Mouse (Mus musculus) lung, postnatal 0 days (tissue): ENCODE results near the gene Pbld2. TPM values are rescaled to one million over a fixed set of nuclear protein-coding genes. Genes with fewer than 3 reads are reported as not detected.
A peak's percentile ranks its signal among the peaks of the same experiment; 100 is the strongest.

Experiments
- ATAC-seq: fragments of 200-750 bp; cut with Nextera tagmentation; 2 replicates; pipeline ENCODE4 v1.8.0; 2017; ENCODE audit warnings: moderate library complexity
- DNase-seq: peaks from one replicate; pipeline ENCODE4 v3.0.0-alpha.2; 2016; ENCODE audit warnings: low spot score
- H3K27ac ChIP-seq: fragments of 300-500 bp; sonication (generic); 2 replicates; pipeline ENCODE4 v1.5.1; 2014; ENCODE audit warnings: antibody characterized with exemption, mild to moderate bottlenecking, low read length, mixed read lengths
- H3K27me3 ChIP-seq: fragments of 300-500 bp; sonication (generic); replicated peaks from 2 replicates; pipeline ENCODE4 v1.6.1; 2014; ENCODE audit warnings: low read length, mixed read lengths; ENCODE audit not compliant: insufficient read depth
- H3K36me3 ChIP-seq: fragments of 300-500 bp; sonication (generic); 2 replicates; pipeline ENCODE4 v1.6.1; 2014; ENCODE audit warnings: low read length, mixed read lengths; ENCODE audit not compliant: insufficient read depth
- H3K4me1 ChIP-seq: fragments of 300-500 bp; sonication (generic); 2 replicates; pipeline ENCODE4 v1.6.1; 2014; ENCODE audit warnings: antibody characterized with exemption, low read depth, low read length, mixed read lengths; ENCODE audit not compliant: insufficient read depth
- H3K4me2 ChIP-seq: fragments of 300-500 bp; sonication (generic); replicated peaks from 2 replicates; pipeline ENCODE4 v1.6.1; 2014; ENCODE audit warnings: low read depth, mild to moderate bottlenecking, low read length, moderate library complexity, mixed read lengths
- H3K4me3 ChIP-seq: fragments of 300-500 bp; sonication (generic); 2 replicates; pipeline ENCODE4 v1.5.1; 2014; ENCODE audit warnings: low read depth, low read length
- H3K9ac ChIP-seq: fragments of 300-500 bp; sonication (generic); replicated peaks from 2 replicates; pipeline ENCODE4 v1.6.1; 2014; ENCODE audit warnings: low read depth, mild to moderate bottlenecking
- H3K9me3 ChIP-seq: fragments of 300-500 bp; sonication (generic); 2 replicates; pipeline ENCODE4 v1.6.1; 2016; ENCODE audit warnings: low read length, mixed read lengths
- CTCF ChIP-seq: IDR thresholded peaks from 2 replicates; pipeline ENCODE4 v1.5.1; 2016; ENCODE audit warnings: antibody characterized with exemption, mild to moderate bottlenecking
- EP300 ChIP-seq: IDR thresholded peaks from 2 replicates; pipeline ENCODE4 v1.6.1; 2016; ENCODE audit warnings: antibody characterized with exemption, mild to moderate bottlenecking, control low read depth
- whole genome bisulfite sequencing: fragments of 180-500 bp; shearing (Covaris S2); extraction: QIAGEN DNeasy Blood & Tissue Kit; methylation state at CpG from one replicate; pipeline ENCODE4 v1.1.7; 2014; 5-methylcytosine and 5-hydroxymethylcytosine counted together
- polyA plus RNA-seq: library from polyadenylated mRNA; unstranded; fragments of >200 nt; fragmentation: Nextera tagmentation; extraction: Ambion mirVana; gene quantifications from 2 replicates; pipeline ENCODE4 v1.2.1, GENCODE M21; 2015

Gene Pbld2
- polyA plus RNA-seq, 1 experiment from 2014 or later, result 18.4 TPM

DNA sequence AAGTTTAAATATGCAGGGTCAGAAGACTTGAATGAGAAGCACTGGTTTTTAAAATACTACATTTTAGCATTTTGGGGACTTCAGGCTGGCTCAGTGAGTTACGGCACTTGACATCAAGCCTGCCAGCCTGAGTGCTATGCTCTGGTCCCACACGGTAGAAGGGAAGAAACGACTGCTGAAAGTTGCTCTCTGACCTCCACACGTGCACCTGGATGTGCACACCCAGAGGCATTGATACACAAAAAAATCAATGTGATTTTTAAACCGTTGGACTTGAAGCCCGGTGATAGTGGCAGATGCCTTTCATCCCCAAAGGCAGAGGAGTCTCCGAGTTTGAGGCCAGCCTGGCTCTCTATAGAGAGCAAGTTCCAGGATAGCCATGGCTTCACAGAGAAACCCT, 67.8 kb downstream of the Pbld2 start:
- TF ChIP-seq CTCF, result no peak
- no peak for DNase-seq
- no peak for ATAC-seq
- H3K4me2 ChIP-seq, result no peak overlapping the region
- H3K4me1 ChIP-seq, result no peaks in the 10 kb centered on the region
- H3K9ac ChIP-seq, result no peak overlapping the region
- no peaks in the 10 kb centered on the region for H3K9me3 ChIP-seq
- no peak overlapping the region for H3K4me3 ChIP-seq
- no peaks in the 10 kb centered on the region for H3K27me3 ChIP-seq
- WGBS, result 65% methylated on average over 7 of the region's 7 CpGs
- H3K27ac ChIP-seq, result no peak overlapping the region
- no peaks in the 10 kb centered on the region for H3K36me3 ChIP-seq

DNA sequence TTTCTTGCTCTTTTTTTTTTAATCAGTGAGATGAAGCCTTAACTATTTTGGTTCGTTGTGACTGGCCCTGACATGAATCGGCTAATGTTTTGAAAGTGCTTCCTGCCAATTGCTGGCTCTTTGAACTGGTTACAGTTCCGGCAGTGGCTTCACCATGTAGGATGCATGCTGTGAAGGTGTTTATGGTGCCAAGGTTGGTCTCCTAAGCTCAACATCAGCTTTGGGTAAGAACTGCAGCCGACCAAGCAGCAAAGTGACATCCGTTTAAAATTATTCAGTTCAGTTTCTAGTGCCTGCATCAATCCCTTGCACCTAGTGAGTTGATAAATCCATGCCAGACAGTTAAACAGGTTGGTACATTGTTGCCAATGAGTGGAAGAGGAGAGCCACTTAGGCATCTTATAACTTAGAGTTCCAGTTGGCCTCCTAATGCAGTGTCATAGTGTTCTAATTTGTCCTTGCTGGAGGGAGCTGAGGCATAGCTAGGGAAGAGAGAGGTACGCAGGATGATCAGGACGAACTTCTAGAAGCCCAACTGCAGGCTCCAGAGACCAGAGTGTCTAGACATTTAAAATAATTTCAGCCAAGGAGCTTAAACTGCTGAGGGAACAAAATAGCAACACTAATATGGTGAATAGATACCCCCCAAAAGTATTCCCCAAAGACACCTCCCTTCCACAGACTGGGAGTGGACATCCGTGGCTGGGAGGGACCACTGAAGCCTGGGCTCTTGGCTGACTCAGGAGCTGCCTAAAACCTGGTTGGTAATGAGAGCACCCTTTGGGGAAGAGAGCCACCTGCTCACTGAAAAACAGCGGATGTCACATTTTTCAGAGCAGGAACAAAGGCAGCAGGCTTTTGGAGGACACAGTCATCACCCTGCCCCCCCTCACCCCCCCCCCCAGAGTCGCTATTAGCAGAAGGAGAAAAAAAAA, 68.8 kb downstream of the Pbld2 start:
- H3K9ac ChIP-seq, result no peak overlapping the region
- H3K27me3 ChIP-seq, result no peaks in the 10 kb centered on the region
- TF ChIP-seq EP300 (no peak), CTCF (no peak)
- ATAC-seq (no peak), DNase-seq (no peak)
- no peak overlapping the region for H3K4me3 ChIP-seq
- H3K36me3 ChIP-seq, result no peaks in the 10 kb centered on the region
- 65% methylated on average over 10 of the region's 10 CpGs for WGBS
- H3K4me1 ChIP-seq, result no peaks in the 10 kb centered on the region
- H3K9me3 ChIP-seq, result no peaks in the 10 kb centered on the region
- no peak overlapping the region for H3K4me2 ChIP-seq
- no peak overlapping the region for H3K27ac ChIP-seq

DNA sequence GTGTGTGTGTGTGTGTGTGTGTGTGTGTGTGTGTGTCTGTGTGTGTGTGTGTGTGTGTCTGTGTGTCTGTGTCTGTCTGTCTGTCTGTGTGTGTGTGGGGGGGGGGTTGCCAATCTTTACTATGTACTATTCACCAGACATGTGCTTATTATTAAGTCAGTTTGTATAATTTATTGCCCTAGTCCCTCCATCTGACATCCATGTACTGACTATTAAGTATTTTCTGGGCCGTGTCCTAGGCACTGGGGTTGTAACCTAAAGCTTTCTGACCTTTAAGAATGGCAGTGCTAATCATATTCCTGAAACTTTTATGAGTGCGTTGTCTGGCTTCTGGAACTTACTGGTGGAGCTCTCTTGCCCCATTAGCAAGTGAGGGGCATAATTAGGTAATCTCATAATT, 72.6 kb downstream of the Pbld2 start:
- ATAC-seq, result no peak
- H3K4me3 ChIP-seq, result no peak overlapping the region
- no peak overlapping the region for H3K4me2 ChIP-seq
- no peak overlapping the region for H3K27ac ChIP-seq
- WGBS, result 55% methylated on average over 2 of the region's 2 CpGs
- no peaks in the 10 kb centered on the region for H3K36me3 ChIP-seq
- no peaks in the 10 kb centered on the region for H3K9me3 ChIP-seq
- peaks cover 22% of the 10 kb centered on the region for H3K27me3 ChIP-seq
- no peaks in the 10 kb centered on the region for H3K4me1 ChIP-seq
- TF ChIP-seq CTCF, result no peak
- no peak for TF ChIP-seq EP300
- no peak for DNase-seq
- H3K9ac ChIP-seq, result no peak overlapping the region

DNA sequence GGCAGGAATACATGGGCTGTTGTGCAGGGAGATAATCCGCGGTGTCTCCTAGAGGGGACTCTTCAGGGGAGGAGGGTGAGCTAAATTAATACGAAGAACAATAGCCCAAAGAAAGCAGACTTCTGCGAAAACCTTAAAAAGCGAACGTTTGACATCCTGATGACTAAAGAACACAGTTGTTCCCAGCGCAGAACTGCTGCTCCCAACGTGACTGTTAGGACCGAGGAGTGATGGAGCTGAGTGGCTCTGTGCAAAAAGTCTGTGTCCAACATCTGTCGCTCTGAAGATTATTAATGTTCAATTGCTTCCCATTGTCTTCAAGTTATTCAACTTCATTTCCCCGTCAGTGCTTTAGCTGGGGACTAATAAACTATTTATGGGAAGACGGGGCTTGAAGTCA, 74.1 kb downstream of the Pbld2 start:
- DNase-seq (no peak), ATAC-seq (no peak)
- Histone ChIP-seq H3K36me3 (no peaks in the 10 kb centered on the region), H3K27me3 (peaks cover 22% of the 10 kb centered on the region), H3K4me2 (no peak overlapping the region), H3K4me3 (no peak overlapping the region), H3K9ac (no peak overlapping the region), H3K27ac (no peak overlapping the region), H3K4me1 (no peaks in the 10 kb centered on the region), H3K9me3 (no peaks in the 10 kb centered on the region)
- TF ChIP-seq EP300 (no peak), CTCF (no peak)
- 62% methylated on average over 12 of the region's 12 CpGs for WGBS

DNA sequence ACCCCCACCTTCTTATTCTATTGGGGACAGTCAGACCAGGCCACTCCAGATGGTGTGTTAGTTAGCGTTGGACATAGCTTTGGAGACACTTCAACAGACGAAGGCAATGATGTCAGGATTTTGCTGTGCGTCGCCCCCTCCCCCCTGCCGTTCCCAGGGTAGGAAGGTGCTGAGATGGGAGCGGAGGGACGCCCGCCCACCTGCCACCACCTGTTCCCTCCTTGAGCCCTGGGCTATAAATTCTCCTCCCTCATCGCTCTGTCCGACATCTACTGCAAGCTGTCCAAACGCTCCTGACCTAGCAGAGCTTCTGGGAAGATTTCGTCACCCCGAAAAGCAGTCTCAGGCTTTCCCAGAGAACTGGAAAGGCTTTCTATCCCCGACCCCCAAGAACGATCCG, 75.4 kb downstream of the Pbld2 start, which contains the start of gene Atoh7:
Atoh7 (plus strand) TSS at position 131 of the 400 bp plus-strand sequence.
- H3K9ac ChIP-seq, result no peak within 1 kb of the TSS; the same call in 1 of the 2 replicates
- peak within 1 kb of the TSS; percentile 47 for H3K4me3 ChIP-seq
- no peaks in the 10 kb centered on the region for H3K4me1 ChIP-seq
- H3K27ac ChIP-seq, result no peak within 1 kb of the TSS
- peak within 1 kb of the TSS; percentile 88 for H3K4me2 ChIP-seq
- peaks cover 22% of the 10 kb centered on the region for H3K27me3 ChIP-seq
- TF ChIP-seq CTCF, result no peak
- TF ChIP-seq EP300, result no peak
- DNase-seq (no peak), ATAC-seq (no peak)
- H3K36me3 ChIP-seq, result no peaks in the 10 kb centered on the region
- no peaks in the 10 kb centered on the region for H3K9me3 ChIP-seq
- 10% methylated on average over 16 of the region's 16 CpGs for WGBS

DNA sequence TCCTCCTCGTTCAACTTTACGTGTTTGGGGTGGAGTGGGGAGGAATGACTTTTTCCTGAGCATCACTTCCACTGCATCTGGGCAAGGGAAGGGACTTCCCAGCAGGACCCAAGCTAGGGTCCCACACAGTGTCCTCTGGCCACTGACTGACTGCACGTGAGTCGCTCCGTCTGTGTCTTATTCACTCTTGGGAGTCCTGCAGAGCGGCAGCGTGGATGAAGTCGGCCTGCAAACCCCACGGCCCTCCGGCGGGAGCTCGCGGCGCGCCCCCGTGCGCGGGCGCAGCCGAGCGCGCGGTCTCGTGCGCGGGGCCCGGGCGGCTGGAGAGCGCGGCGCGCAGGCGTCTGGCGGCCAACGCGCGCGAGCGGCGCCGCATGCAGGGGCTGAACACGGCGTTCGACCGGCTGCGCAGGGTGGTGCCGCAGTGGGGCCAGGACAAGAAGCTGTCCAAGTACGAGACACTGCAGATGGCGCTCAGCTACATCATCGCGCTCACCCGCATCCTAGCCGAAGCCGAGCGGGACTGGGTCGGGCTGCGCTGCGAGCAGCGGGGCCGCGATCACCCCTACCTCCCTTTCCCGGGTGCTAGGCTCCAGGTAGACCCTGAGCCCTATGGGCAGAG, 75.9 kb downstream of the Pbld2 start:
- Histone ChIP-seq H3K36me3 (no peaks in the 10 kb centered on the region), H3K4me2 (peak overlapping the region; percentile 88), H3K9ac (no peak overlapping the region; the same call in 1 of the 2 replicates), H3K27me3 (peaks cover 22% of the 10 kb centered on the region), H3K27ac (no peak overlapping the region), H3K4me1 (no peaks in the 10 kb centered on the region), H3K9me3 (no peaks in the 10 kb centered on the region), H3K4me3 (peak overlapping the region; percentile 47)
- ATAC-seq (peak; percentile 57), DNase-seq (peak; percentile 24)
- WGBS, result under 1% methylated on average over 36 of the region's 62 CpGs
- TF ChIP-seq CTCF (no peak), EP300 (no peak)
